8 mouse cellular contexts compared by ENCODE assay signal in genomic region chr9:21955225-21955569, GRCm38 (mm10). TPM values are rescaled to one million over a fixed set of nuclear protein-coding genes. Genes with fewer than 3 reads are reported as not detected.
A peak's percentile ranks its signal among the peaks of the same experiment; 100 is the strongest.
DNase-seq lines count a peak whose midpoint lies in the region; ATAC-seq and TF ChIP-seq lines count a peak whose summit lies in the region.

No protein-coding gene starts in this region.

- peak overlapping the region; percentile 60 for H3K4me3 ChIP-seq in kidney, adult 2 months (ENCODE audit: insufficient read depth, low read depth, low read length)
- H3K4me3 ChIP-seq in bone marrow macrophage, adult 2 months (ENCODE audit: insufficient read depth, low read length) = peak overlapping the region; percentile 69
- H3K4me3 ChIP-seq in hindbrain, embryonic 13.5 days = peak overlapping the region; percentile 61
- peak overlapping the region; percentile 78 for H3K4me3 ChIP-seq in midbrain, embryonic 10.5 days

- intact Hi-C loops in left cerebral cortex, postnatal 36 days (cut with DNase I) = loop anchor here (2.0 kb wide), 1 partner anchor 48 kb away; the partner anchor contains the start of genes Ccdc151 and Prkcsh

- ATAC-seq in hindbrain, embryonic 13.5 days (ENCODE audit: low FRiP score) = peak; percentile 74

- no peak for TF ChIP-seq POLR2A in kidney, adult 2 months (IDR thresholded peaks at IDR 0.05; ENCODE audit: low read depth, low read length)
- TF ChIP-seq POLR2A in bone marrow macrophage, adult 2 months (IDR thresholded peaks at IDR 0.05; ENCODE audit: borderline replicate concordance, low read depth, low read length) = no peak

- H3K9ac ChIP-seq in hindbrain, embryonic 13.5 days = peak overlapping the region; percentile 66

- DNase-seq in kidney, adult 2 months = no peak
- DNase-seq in kidney, postnatal 36 days = no peak
- DNase-seq in midbrain, embryonic 10.5 days (ENCODE audit: low spot score) = no peak
- DNase-seq in spleen, adult 18-20 months = no peak
- no peak for DNase-seq in gastrocnemius, adult 18-20 months (ENCODE audit: low spot score)
- DNase-seq in left cerebral cortex, postnatal 36 days (ENCODE audit: low spot score in 2 of 2) = no peak

- H3K4me1 ChIP-seq in kidney, adult 2 months (ENCODE audit: control insufficient read depth, insufficient read depth, low read length) = peaks cover 4% of the 10 kb centered on the region
- peaks cover 4% of the 10 kb centered on the region for H3K4me1 ChIP-seq in bone marrow macrophage, adult 2 months (ENCODE audit: control insufficient read depth, insufficient read depth, low read length)
- H3K4me1 ChIP-seq in hindbrain, embryonic 13.5 days (replicated peaks) = peaks cover 21% of the 10 kb centered on the region
- H3K4me1 ChIP-seq in midbrain, embryonic 10.5 days = peaks cover 26% of the 10 kb centered on the region

- H3K27me3 ChIP-seq in kidney, adult 2 months (replicated peaks; ENCODE audit: control insufficient read depth, insufficient read depth, low read length) = no peaks in the 10 kb centered on the region
- H3K27me3 ChIP-seq in hindbrain, embryonic 13.5 days = peaks cover 21% of the 10 kb centered on the region
- peaks cover 22% of the 10 kb centered on the region for H3K27me3 ChIP-seq in midbrain, embryonic 10.5 days (ENCODE audit: low read depth, poor library complexity, severe bottlenecking)

- no peaks in the 10 kb centered on the region for H3K36me3 ChIP-seq in kidney, adult 2 months (ENCODE audit: control insufficient read depth, insufficient read depth, low read length)
- peaks cover 7% of the 10 kb centered on the region; the same call in 1 of the 2 replicates for H3K36me3 ChIP-seq in hindbrain, embryonic 13.5 days
- H3K36me3 ChIP-seq in midbrain, embryonic 10.5 days = peaks cover 12% of the 10 kb centered on the region

- H3K27ac ChIP-seq in kidney, adult 2 months (ENCODE audit: insufficient read depth, low read depth, low read length) = peak overlapping the region; percentile 68; the same call in 1 of the 2 replicates
- peak overlapping the region; percentile 73 for H3K27ac ChIP-seq in bone marrow macrophage, adult 2 months (ENCODE audit: insufficient read depth, low read depth, low read length)
- peak overlapping the region; percentile 97 for H3K27ac ChIP-seq in hindbrain, embryonic 13.5 days
- H3K27ac ChIP-seq in midbrain, embryonic 10.5 days (replicated peaks) = peak overlapping the region; percentile 96

- peak overlapping the region; percentile 59 for H3K4me2 ChIP-seq in hindbrain, embryonic 13.5 days

- peak; percentile 42 for TF ChIP-seq CTCF in kidney, adult 2 months (conservative IDR thresholded peaks at IDR 0.05; ENCODE audit: insufficient read depth, insufficient read length, low read depth, low read length)
- peak; percentile 61 for TF ChIP-seq CTCF in bone marrow macrophage, adult 2 months (IDR thresholded peaks at IDR 0.05; ENCODE audit: low read depth, low read length)

- under 1% methylated on average over 18 of the region's 18 CpGs for WGBS in kidney, adult 2 months
- 3% methylated on average over 18 of the region's 18 CpGs for WGBS in hindbrain, embryonic 13.5 days
- 3% methylated on average over 18 of the region's 18 CpGs for WGBS in midbrain, embryonic 10.5 days

- no peaks in the 10 kb centered on the region for H3K9me3 ChIP-seq in hindbrain, embryonic 13.5 days
- H3K9me3 ChIP-seq in midbrain, embryonic 10.5 days (replicated peaks) = no peaks in the 10 kb centered on the region

RNA-seq across cellular contexts. Expression of gene Swsap1, which starts 0.4 kb away (rescaled TPM):
- 10.5 and 10.9 TPM in 2 replicates for polyA plus RNA-seq in kidney, adult 2 months (2012; rRNA removed)
- 4.2 and 5.7 TPM in 2 replicates for polyA plus RNA-seq in bone marrow macrophage, adult 2 months (2012; ENCODE audit: insufficient read depth, insufficient read length, missing spikeins)
- polyA plus RNA-seq in hindbrain, embryonic 13.5 days (2015; fragmentation: Nextera tagmentation; extraction: Ambion mirVana) = 9.1 and 9.7 TPM in 2 replicates
- 8.1 and 8.6 TPM in 2 replicates for polyA plus RNA-seq in midbrain, embryonic 10.5 days (2016; fragmentation: Nextera tagmentation; extraction: Ambion mirVana)
- 1 to 10 TPM; 2.1 to 2.3 TPM for total RNA-seq in gastrocnemius, adult 18-20 months (2021)
- 10 to 100 TPM; 14.8 to 15.2 TPM for total RNA-seq in left cerebral cortex, postnatal 36 days (2021)

RNA-seq across cellular contexts. Expression of gene Epor, which starts 8.1 kb away (rescaled TPM):
- 14.0 and 16.7 TPM in 2 replicates for polyA plus RNA-seq in kidney, adult 2 months (2012; rRNA removed)
- 1.1 and 1.4 TPM in 2 replicates for polyA plus RNA-seq in bone marrow macrophage, adult 2 months (2012; ENCODE audit: insufficient read depth, insufficient read length, missing spikeins)
- polyA plus RNA-seq in hindbrain, embryonic 13.5 days (2015; fragmentation: Nextera tagmentation; extraction: Ambion mirVana) = 1.9 and 2.2 TPM in 2 replicates
- polyA plus RNA-seq in midbrain, embryonic 10.5 days (2016; fragmentation: Nextera tagmentation; extraction: Ambion mirVana) = 8.9 and 10.2 TPM in 2 replicates
- total RNA-seq in gastrocnemius, adult 18-20 months (2021) = under 1 TPM in 1 of 2 experiments, not detected in 1; 0.21 TPM
- 10 to 100 TPM in 1 of 2 experiments, 1 to 10 TPM in 1; 7.7 to 11.6 TPM for total RNA-seq in left cerebral cortex, postnatal 36 days (2021)

RNA-seq across cellular contexts. Expression of gene Plppr2, which starts 18.4 kb away (rescaled TPM):
- polyA plus RNA-seq in kidney, adult 2 months (2012; rRNA removed) = 6.0 and 9.1 TPM in 2 replicates
- 5.8 and 6.0 TPM in 2 replicates for polyA plus RNA-seq in bone marrow macrophage, adult 2 months (2012; ENCODE audit: insufficient read depth, insufficient read length, missing spikeins)
- 67.5 and 71.4 TPM in 2 replicates for polyA plus RNA-seq in hindbrain, embryonic 13.5 days (2015; fragmentation: Nextera tagmentation; extraction: Ambion mirVana)
- polyA plus RNA-seq in midbrain, embryonic 10.5 days (2016; fragmentation: Nextera tagmentation; extraction: Ambion mirVana) = 14.7 and 22.4 TPM in 2 replicates
- total RNA-seq in gastrocnemius, adult 18-20 months (2021) = under 1 TPM; 0.50 to 0.81 TPM
- total RNA-seq in left cerebral cortex, postnatal 36 days (2021) = 100 to 1,000 TPM; 193 to 201 TPM

RNA-seq across cellular contexts. Expression of gene Tmem205, which starts 27.8 kb away (rescaled TPM):
- polyA plus RNA-seq in kidney, adult 2 months (2012; rRNA removed) = 313 and 353 TPM in 2 replicates
- polyA plus RNA-seq in bone marrow macrophage, adult 2 months (2012; ENCODE audit: insufficient read depth, insufficient read length, missing spikeins) = 57.2 and 63.0 TPM in 2 replicates
- polyA plus RNA-seq in hindbrain, embryonic 13.5 days (2015; fragmentation: Nextera tagmentation; extraction: Ambion mirVana) = 47.1 and 48.2 TPM in 2 replicates
- polyA plus RNA-seq in midbrain, embryonic 10.5 days (2016; fragmentation: Nextera tagmentation; extraction: Ambion mirVana) = 39.0 and 39.2 TPM in 2 replicates
- 10 to 100 TPM; 10.5 to 13.8 TPM for total RNA-seq in gastrocnemius, adult 18-20 months (2021)
- 10 to 100 TPM; 32.8 to 38.5 TPM for total RNA-seq in left cerebral cortex, postnatal 36 days (2021)

RNA-seq across cellular contexts. Expression of gene Ccdc159, which starts 27.9 kb away (rescaled TPM):
- polyA plus RNA-seq in kidney, adult 2 months (2012; rRNA removed) = 4.3 and 4.8 TPM in 2 replicates
- polyA plus RNA-seq in bone marrow macrophage, adult 2 months (2012; ENCODE audit: insufficient read depth, insufficient read length, missing spikeins) = 4.3 and 5.1 TPM in 2 replicates
- 8.9 and 10.4 TPM in 2 replicates for polyA plus RNA-seq in hindbrain, embryonic 13.5 days (2015; fragmentation: Nextera tagmentation; extraction: Ambion mirVana)
- 4.2 and 4.6 TPM in 2 replicates for polyA plus RNA-seq in midbrain, embryonic 10.5 days (2016; fragmentation: Nextera tagmentation; extraction: Ambion mirVana)
- total RNA-seq in gastrocnemius, adult 18-20 months (2021) = under 1 TPM; 0.71 to 0.85 TPM
- 10 to 100 TPM; 13.0 to 20.1 TPM for total RNA-seq in left cerebral cortex, postnatal 36 days (2021)
